Mouse (Mus musculus) 416B (cell line): Measurements from ENCODE around the gene 6330409D20Rik.

Source experiments
- DNase-seq: peaks from one replicate; pipeline ENCODE4 v3.0.0; 2011; ENCODE audit warnings: low read depth

Gene 6330409D20Rik

GRCm38 (mm10) chr2:32756674-32757055 lies 15.8 kb upstream of the 6330409D20Rik start:
- DNase-seq = no peak

GRCm38 (mm10) chr2:32752181-32752580 lies 11.4 kb upstream of the 6330409D20Rik start:
- DNase-seq = peak; percentile 40

GRCm38 (mm10) chr2:32751665-32752033 lies 10.8 kb upstream of the 6330409D20Rik start:
- DNase-seq = no peak

- no peak for DNase-seq
These were observed 10.3 kb upstream of the 6330409D20Rik start for GRCm38 (mm10) chr2:32750887-32751664.

- no peak for DNase-seq
These were observed 9.4 kb upstream of the 6330409D20Rik start for GRCm38 (mm10) chr2:32750199-32750598.

GRCm38 (mm10) chr2:32749082-32749481 lies 8.3 kb upstream of the 6330409D20Rik start:
- DNase-seq = no peak

GRCm38 (mm10) chr2:32744272-32744982 lies 3.6 kb upstream of the 6330409D20Rik start:
- no peak for DNase-seq

GRCm38 (mm10) chr2:32742173-32742531 lies 1.3 kb upstream of the 6330409D20Rik start:
- no peak for DNase-seq

- DNase-seq = no peak
These were observed 707 bp upstream of the 6330409D20Rik start for GRCm38 (mm10) chr2:32741273-32742172.

GRCm38 (mm10) chr2:32739311-32739710 lies 1.5 kb downstream of the 6330409D20Rik start:
- no peak for DNase-seq

- peak; percentile 24 for DNase-seq
These were observed 3.8 kb downstream of the 6330409D20Rik start for GRCm38 (mm10) chr2:32737008-32737407.

- peak; percentile 66 for DNase-seq
These were observed 4.4 kb downstream of the 6330409D20Rik start for GRCm38 (mm10) chr2:32736306-32736829.

- no peak for DNase-seq
These were observed 5.9 kb downstream of the 6330409D20Rik start for GRCm38 (mm10) chr2:32734933-32735332.

- no peak for DNase-seq
These were observed 6.3 kb downstream of the 6330409D20Rik start for GRCm38 (mm10) chr2:32734480-32734879.

GRCm38 (mm10) chr2:32732695-32733094 lies 8.1 kb downstream of the 6330409D20Rik start:
- DNase-seq = no peak

GRCm38 (mm10) chr2:32731911-32732310 lies 8.9 kb downstream of the 6330409D20Rik start:
- DNase-seq = no peak

GRCm38 (mm10) chr2:32730854-32731253 lies 10.0 kb downstream of the 6330409D20Rik start:
- no peak for DNase-seq

GRCm38 (mm10) chr2:32729547-32729946 lies 11.3 kb downstream of the 6330409D20Rik start:
- no peak for DNase-seq

- DNase-seq = peak; percentile 46
These were observed 12.4 kb downstream of the 6330409D20Rik start for GRCm38 (mm10) chr2:32728463-32728862.

GRCm38 (mm10) chr2:32727435-32727834 lies 13.4 kb downstream of the 6330409D20Rik start:
- DNase-seq = peak; percentile 99

- no peak for DNase-seq
These were observed 15.7 kb downstream of the 6330409D20Rik start for GRCm38 (mm10) chr2:32724832-32725790.
